Mouse (Mus musculus) neural tube, embryonic 10.5 days (tissue): Measurements from ENCODE around the gene Pnliprp1.

Experiments
- DNase-seq: peaks from one replicate; pipeline ENCODE4 v3.0.0-alpha.2; 2017; ENCODE audit warnings: low spot score; ENCODE audit errors: extremely low spot score

The Pnliprp1 gene

DNA sequence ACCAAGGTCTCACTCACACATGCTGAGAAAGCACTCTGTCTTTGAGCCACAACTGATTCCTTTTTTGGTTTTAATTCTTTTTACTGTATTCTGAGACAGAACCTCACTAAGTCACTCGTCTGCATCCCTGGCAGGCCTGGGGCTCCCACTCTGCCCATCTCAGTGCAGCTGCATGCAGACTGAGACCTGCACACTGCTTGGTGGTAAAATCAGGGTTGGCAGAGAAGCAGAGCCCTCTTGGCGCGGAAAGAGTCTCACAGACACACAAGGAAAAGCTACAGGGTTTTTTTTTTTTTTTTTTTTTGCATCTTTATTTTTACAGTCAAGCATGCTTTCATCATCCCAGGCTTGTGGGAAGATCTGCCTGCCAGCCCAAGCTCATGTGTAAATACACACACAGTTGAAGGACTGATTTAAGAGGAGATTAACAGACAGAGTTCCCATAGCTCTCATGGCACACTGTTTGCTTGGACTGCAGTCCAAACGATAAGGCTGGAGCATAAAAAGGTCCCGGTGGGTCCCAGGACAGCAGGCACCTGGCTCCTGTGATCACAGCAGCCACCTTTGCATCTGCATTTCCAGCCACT, at the start of gene Pnliprp1:
Gene Pnliprp1 (plus strand): TSS at position 443 of the 587 bp plus-strand sequence.
- no peak for DNase-seq

DNA sequence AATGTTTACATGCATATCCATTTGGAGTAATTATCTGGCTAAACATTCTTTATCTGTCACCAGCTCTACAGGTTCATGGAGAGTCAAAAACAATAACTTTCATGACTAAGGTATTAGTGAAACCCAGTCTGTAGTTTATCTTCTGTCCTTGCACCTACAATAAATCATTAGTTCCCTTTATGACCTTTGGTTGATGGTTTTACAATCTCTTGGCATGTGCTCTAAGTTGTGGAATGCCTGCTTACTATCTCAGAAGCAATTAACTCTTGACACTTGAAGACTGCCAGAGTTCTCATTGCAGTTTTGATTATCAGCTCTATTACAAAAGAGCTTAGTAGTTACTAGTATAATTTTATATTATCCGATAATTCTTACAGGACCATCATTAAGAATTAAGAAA, 39.8 kb upstream of the Pnliprp1 start:
- no peak for DNase-seq

DNA sequence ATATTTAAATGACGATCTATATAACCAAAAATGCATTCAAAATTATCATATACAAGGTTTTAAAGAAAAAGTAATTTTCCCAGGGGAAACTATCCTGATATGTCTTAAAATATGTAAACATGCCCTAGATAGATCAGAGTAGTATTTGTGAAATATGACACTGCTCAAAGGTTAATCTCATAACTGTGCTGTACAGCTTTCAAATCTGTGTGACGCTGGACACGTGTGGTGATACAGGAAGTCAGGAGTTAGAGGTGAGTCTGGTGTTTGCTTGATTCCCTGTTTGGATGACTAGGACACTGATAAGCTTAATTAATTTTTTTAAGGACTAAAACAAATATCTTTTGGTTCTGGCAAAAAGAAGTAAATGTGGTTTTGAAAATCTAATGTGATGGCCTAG, 33.4 kb upstream of the Pnliprp1 start:
- no peak for DNase-seq

DNA sequence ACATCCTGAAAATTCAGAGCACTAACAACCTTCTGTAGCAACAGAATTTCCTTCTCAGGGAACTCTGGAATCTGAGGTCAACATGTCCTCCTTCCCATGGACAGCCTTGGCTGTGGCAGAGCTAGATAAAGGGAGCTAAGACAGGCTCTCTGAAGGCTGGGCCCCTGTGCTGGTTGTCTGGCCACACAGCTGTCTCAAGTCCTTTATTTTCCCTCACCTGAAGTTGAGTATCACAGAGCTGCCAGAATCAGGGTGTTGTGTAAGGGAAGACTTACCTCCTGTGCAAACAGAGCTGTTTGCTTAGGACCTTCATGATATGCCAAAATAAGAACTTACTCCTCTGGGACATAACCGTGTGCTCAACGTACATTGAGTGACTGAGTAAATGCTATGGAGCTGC, 32.5 kb upstream of the Pnliprp1 start:
- no peak for DNase-seq

DNA sequence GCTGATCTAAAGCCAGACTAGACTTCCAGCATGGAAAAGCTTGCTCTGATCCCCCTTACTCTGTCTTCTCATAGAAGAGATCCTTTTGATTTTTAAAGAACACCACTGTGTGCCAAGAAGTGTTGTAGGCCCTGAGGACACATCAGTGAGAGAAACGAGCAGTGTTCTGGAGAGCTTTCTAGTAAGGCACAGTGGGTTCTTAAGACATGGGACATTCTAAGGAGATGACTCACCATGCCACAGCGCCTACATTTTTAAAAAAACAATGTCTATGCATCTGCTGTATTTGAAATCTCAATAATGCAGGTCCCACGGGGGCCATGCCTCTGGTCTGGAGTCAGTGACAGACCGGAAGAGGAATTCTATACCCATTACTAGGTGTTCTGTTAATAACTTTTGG, 24.1 kb upstream of the Pnliprp1 start:
- DNase-seq, result no peak

DNA sequence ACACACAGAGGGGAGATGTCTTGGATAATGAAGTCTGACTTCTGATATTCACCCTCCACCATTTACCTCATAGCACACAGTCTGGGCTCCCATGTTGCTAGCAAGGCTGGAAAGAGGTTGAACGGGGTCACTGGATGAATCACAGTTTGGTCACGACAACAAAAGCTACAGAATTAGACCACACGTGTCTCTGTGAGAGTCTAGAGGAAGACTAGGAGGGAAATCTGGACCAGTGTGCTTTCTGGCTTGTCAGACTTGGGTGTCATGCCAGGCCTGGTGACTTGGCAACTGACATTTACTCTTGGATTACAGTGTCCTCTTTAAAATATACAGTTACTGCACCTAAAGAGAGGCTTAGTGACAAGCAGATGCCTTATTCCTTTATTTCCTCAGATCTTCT, 20.1 kb upstream of the Pnliprp1 start:
- DNase-seq, result no peak

DNA sequence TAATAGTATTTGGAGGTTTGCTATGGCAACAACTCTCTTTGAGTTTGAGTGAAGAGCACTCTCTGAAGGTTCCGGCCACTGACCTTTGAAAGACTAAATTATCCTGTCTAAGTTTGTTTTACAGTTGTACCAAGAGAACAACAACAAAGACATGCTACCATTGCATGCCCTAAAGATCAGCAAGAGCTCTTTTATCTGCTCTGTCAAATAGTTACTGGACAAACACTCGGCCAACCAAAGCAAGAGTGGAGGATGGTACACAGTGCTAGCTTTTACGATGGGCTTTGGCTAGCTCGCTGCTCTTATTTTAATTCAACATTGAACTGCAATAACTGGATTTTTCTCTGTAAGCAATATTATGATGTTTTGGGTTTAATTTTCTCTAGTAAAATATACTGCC, 10.8 kb upstream of the Pnliprp1 start:
- no peak for DNase-seq

DNA sequence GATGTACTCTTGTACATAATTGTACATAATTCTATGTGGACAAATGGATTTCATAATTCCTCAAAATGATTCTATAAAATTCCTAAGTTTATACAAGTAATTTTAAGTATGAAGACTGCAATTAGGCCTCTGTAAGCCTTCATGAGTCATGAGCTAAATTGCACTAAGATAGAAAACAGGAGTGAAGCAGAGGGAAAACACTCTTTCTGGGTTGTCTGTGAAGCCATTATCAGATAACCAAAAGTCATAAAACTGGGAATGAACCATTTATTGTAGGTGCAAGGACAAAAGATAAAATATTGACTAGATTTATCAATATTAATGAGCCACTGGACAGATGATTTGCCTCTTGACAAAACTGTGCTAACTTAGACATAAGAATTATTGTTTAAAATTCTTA, 8.2 kb upstream of the Pnliprp1 start:
- no peak for DNase-seq

DNA sequence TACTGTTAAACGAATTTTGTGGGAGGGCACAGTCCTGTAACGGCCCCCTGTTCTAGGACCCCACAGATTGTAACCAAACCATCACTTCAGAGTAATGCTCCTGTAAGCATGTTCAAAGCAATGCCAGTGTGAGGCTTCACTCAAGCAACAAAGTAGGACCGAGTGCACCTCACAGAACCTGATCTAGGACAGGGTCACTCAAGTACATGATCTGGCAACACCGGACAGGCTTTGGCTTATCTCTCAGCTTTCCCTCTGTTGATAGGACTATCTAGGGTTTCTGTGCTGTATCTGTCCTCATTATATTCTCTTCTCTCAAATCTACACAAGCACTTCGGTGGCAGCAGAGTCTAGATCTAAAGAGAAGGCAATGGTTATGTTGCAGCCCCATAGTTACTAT, 2.1 kb upstream of the Pnliprp1 start:
- no peak for DNase-seq

DNA sequence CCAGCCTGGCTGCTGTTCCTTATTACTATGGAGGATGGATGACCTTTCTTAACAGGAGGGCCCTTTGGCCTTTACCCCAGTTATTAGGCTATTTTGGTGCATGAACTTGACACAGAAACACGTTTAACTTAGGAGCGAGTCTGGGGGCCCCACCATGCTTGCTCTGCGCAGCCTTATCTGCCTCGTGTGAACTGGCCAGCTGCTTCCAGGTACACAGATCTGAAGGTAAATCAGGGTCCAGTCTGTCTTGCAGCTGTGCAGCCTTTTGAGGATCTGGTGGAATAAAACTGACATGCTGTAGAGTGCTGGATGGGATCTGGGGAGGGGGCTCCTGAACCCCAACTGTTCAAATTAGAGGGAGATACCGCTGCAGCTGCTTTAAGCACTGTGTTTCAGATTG, 931 bp upstream of the Pnliprp1 start:
- DNase-seq, result no peak

DNA sequence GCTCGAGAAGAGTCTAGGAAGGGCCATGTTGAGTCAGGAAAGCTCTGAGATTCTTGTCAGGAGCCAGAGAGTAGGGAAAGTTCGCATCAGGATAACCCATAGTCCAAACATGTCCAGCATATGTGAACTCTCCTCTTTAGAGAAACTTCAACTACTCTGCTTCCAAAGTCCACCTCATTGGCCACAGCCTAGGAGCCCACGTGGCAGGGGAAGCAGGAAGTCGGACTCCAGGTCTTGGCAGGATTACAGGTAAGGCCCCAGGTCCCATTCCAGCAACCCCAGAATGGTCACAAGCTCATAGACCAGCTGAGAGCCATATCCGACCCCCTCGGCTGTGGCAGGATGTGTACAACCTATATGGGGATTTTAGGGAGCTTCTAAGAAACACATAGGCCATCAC, 4.5 kb downstream of the Pnliprp1 start:
- no peak for DNase-seq

DNA sequence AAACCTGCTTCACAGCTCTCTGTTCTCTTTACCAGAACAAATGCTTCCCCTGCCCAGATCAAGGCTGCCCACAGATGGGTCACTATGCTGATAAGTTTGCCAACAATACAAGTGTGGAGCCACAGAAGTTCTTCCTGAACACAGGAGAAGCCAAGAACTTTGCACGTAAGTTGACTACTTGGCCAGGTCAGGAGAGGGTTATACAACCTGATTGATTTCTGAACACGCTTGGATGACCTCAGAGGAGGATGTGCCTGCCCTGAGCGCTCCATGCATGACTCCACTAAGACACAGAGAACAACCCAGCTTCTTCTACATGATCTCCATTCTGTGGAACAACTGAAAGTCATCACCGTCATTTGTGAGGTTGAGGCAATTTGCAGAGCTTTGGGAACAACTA, 9.4 kb downstream of the Pnliprp1 start:
- DNase-seq, result no peak

DNA sequence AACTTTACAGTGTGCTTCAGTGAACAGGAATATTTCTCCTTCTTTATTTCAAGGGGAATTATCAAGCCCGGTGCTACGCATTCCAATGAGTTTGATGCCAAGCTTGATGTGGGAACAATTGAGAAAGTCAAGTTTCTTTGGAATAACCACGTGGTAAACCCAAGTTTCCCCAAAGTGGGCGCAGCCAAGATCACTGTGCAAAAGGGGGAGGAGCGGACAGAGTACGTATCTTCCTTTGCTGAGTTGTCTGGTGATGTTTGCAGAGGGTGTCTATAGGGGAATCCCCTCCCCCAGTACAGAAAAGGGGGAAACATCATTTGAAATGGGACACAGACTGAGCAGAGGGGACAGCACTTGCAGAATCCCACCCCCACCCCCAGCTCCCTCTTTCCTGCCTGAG, 12.3 kb downstream of the Pnliprp1 start:
- no peak for DNase-seq

DNA sequence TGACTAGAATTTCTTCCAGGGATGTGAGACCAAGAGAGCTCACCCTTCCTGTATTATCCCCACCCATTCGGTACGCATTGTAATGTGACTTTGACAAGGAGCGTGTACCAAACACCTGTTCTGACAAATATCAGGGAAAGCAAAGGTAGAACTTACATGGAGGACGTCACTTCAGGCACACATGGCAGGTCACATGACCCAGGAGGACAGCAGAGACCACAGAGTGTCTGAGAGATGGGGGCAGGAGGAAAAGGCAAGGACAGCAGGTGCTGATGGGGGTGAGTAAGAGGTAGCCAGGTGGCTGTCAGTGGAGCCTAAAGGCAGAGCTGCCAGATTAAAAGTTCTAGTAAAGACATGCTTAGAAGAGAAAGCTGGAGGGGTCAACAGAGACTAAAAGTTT, 14.0 kb downstream of the Pnliprp1 start:
- DNase-seq, result no peak

DNA sequence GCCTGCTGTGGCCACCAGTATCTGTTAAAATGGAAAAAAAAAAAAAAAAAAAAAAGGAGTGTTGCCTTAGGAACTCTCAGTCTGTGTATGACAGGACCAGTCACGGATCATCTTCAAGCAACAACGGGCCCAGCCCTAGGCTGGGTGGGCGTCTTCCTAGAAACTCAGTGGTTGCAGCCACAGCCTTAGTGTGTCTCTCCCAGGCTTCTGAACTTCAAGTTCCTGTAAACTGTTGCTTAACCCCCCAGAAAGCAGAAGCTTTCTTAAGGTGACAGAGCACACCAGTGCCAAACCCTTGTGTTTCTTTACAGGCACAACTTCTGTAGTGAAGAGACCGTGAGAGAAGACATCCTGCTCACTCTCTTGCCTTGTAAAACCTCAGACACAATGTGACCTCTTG, 15.0 kb downstream of the Pnliprp1 start:
- DNase-seq, result no peak

DNA sequence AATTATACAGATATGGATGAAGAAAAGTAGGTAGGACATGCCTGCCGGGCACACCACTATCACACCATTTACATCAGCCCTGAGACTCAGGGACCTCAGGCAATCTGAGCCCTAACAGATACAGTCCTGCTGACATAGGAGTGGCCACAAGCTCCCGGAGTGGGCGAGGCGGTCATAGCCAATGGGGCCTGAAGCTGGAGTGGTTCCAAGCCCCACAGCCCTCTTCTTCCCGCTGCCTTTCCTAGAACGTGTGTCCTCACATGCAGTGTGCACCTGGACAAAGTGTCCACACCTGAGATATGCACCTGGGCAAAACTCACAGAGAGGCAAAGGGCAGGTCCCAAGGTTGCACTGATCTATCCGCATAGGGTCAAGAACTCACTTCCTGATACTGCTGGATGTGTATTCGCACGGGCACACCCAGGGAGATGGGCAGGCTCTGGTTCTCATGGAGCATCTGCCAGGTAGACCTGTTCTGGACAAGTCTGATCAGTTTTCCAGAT, 18.9 kb downstream of the Pnliprp1 start:
- no peak for DNase-seq

DNA sequence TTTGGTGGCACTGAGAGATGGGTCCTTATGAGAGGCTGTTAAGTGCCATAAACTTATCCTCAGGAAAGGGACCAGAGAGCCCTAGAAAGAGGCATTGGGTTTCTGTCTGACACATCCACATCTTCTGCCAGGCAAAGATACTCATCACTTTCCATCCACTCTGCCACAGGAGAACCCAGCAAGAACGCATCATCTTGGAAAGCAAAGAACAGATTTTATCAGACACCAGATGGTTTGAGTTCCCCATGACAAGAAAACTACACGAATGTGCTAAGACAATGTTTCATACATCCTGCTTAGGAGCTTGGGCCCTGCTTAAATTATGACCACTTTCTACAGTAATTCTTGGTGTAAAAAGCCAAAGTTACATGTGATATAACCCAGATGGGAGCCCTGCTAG, 22.1 kb downstream of the Pnliprp1 start:
- DNase-seq, result no peak

DNA sequence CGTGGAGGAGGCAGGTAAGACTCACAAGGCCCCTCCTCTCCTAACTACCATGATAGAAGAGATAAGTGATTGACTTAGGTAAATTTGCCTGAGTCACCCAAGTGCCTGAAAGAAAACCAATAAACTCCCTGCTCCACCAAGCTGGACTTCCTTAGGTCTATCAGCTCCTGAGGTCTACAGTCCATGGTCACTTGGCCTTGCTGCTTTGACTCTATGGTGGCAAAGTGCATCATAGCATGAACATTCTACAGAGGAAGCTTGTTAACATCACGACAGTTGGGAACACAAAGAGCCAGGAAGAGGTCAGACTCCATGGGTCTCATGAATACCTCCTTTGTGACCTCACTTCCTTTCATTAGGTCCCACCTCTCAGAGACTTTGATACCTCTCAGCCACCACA, 22.8 kb downstream of the Pnliprp1 start:
- DNase-seq, result no peak

DNA sequence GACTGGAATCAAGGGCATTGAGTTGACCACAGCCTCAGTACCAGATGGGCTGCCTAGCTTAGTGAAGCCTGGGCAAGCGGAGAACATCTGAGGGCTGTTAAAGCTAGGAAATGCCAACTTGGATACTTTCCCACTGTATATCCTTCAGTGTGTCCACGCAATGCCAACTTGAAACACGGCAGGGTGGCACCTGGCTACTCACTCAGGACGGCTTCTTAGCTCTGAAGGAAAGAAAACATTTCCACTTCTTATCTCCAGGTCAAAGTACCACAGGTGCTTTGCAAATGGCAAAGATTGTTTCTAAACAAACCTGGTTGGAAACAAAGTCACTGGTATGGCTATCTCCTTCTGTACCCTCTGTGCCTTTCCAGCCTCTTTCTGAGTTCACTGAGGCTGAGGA, 30.2 kb downstream of the Pnliprp1 start:
- no peak for DNase-seq

DNA sequence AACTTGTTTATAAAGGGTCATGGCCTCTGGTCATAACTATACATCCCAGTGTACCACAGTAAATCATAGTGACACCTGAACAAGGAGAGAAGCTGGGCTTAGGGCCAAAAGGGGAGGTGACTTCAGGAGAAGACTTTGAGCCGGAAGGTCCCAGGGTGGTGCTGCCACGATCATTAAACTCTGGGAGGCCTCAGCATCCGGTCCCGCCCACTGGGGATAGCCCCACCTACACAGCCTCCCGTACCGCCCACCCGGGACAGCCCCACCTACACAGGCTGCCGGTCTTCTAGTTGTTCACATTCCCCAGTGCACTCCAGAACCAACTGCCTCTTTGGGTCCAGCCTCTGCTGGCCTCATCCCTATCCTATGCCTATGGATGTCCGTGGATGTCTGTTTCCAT, 30.7 kb downstream of the Pnliprp1 start, which contains the start of gene Pnliprp2:
Gene Pnliprp2 (plus strand): TSS at position 297 of the 400 bp plus-strand sequence.
- DNase-seq, result no peak

DNA sequence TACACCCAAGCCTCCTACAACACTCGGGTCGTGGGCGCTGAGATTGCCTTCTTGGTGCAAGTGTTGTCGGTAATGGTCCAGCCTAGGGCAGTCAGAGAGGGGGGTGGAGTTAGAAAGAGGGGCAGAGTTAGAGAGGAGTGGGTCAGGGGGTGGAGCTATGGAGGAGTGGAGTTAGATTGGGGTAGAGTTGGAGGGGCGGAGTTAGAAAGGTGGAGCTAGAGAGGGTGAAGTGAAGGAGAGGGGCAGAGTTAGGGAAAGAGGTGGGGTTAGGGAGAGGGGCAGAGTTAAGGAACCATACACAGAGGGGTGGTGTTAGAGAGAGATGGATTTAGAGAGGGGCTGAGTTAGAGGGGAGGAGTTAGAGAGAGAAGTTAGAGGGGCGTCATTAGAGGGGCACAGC, 33.6 kb downstream of the Pnliprp1 start:
- DNase-seq, result no peak

DNA sequence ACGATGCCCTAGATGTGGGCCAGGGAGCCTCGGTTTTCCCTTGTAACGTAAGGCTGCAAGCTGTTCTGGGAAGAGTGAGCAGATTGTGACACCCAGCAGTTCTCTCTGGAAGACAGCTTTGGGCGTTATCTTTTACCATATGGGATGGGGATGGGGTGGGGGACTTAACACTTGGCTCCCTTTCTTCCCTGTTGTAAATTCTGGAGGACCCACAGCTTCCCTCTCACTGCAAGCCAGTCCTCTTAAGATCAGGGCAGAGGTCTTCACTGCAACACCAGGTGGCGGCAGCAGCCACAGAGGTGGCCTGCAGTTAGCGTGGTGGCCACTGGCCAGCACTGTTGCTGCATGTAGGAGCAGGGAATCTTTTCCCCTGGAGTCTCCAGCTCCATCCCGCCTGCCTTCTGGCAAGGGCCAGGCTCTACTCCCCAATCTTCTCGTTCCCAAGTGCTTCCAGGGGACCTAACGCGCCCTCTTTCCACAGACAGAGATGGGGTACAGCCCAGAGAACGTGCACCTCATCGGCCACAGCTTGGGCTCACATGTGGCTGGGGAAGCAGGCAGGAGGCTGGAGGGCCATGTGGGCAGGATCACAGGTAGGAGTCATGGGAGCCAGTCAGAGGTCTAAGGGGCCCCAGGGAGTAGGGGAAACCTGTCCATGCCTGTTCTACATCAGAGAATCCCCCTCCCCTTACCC, 34.3 kb downstream of the Pnliprp1 start:
- peak; percentile 65 for DNase-seq

DNA sequence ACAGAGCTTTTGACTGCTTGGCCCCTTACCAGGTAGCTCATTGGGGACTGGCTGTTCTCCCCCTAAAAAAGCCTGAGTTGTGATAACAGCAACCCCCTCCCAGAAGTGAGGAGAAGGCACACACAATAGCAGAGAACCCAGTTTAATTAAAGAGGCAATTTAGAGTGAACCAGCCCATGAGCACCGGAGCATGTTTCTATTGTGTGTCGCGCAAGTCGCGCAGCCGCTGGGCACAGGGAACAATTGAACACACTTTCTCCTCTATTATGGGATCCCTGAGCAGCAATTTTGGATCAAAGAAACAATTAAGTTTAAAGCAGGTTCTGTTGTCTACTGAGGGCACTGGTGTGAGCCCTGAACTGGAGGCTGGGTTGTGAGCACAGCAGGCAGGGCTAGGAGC, 38.6 kb downstream of the Pnliprp1 start:
- no peak for DNase-seq
